Mouse (Mus musculus): Measurements from ENCODE around the gene Nt5c.
"Not testable (repeated sequence)": the region's sequence is repeated elsewhere in the genome, so short reads cannot be mapped to it uniquely, and the experiment has no call there.

Nt5c gene

DNA sequence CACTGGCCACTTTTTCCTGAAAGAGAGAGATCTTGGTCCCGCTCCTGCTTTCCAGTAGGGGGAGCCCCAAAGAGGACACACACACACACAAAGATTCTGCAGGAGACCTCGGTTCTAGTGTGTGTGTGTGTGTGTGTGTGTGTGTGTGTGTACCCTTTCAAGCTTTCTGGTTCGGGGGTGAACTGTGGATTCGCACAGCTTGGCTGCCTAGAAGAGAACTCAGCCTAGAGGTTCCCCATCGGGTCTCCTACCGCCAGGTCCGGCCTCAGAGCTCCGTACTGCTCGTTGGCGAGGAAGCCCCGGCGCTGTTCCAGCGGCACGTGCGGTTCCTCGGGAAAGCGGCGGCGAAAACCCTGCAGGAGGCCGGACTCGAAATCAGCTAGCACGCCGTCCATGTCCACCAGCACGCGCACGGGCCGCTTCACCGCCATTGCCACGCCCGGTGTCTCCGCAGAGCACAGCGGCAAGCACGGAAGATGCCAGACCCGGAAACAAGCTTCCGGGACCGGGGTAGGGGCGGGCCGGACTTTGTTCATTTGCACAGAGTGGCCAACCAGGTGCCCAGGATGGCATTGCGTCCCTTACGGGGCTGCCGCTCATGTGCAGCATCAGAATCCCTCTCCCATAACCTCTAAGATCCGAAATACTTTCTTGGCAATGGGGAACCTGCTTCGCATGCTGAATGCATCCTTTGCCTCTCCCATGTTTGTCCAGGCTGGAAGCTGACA, at the start of gene Nt5c:
Gene Nt5c (minus strand): TSS at position 507 of the 728 bp plus-strand sequence.
- peak; percentile 80 for DNase-seq

DNA sequence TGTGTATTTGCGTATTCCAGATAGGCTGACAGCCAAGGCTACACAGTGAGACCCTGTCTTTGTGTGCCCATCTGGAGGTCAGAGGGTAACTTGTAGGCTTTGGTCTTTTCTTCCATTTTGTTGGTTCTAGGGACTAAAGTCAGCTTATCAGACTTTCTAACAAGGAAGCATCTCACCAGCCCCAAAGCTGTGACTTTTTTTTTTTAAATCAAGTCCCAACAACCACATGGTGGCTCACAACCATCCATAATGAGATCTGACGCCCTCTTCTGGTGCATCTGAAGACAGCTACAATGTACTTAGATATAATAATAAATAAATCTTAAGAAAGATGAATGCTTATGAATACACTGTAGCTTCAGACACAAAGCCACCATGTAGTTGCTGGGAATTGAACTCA, 46.4 kb upstream of the Nt5c start:
- DNase-seq = no peak

DNA sequence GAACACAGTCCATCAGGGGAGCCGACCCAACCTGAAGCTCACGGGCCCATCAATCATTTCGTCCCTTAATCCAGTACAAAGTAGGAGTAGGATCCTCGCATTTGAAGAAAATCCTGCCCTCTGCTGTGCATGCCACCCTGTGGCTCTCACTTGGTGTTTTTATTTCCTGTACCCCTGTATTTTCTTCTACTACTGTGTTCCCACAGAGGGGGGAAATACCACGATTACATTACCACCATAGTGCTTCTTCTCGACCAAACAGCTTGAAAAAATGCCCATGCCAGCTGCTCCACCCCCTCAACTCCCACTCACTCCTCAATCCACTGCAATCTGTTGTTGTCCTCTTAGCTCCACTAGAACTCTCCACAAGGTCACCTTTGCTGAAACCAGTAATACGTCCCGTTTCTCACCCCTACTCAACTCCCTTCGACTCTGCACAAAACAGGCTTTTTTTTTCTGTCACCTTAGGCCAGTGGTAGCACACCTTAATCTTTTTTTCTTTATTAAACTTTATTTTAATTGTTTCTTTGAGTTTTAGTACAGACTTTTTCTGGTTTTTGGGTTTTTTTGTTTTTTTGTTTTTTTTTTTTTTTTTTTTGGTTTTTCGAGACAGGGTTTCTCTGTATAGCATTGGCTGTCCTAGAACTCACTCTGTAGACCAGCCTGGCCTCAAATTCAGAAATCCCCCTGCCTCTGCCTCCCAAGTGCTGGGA, 45.4 kb upstream of the Nt5c start:
- peak; percentile 36 for DNase-seq

DNA sequence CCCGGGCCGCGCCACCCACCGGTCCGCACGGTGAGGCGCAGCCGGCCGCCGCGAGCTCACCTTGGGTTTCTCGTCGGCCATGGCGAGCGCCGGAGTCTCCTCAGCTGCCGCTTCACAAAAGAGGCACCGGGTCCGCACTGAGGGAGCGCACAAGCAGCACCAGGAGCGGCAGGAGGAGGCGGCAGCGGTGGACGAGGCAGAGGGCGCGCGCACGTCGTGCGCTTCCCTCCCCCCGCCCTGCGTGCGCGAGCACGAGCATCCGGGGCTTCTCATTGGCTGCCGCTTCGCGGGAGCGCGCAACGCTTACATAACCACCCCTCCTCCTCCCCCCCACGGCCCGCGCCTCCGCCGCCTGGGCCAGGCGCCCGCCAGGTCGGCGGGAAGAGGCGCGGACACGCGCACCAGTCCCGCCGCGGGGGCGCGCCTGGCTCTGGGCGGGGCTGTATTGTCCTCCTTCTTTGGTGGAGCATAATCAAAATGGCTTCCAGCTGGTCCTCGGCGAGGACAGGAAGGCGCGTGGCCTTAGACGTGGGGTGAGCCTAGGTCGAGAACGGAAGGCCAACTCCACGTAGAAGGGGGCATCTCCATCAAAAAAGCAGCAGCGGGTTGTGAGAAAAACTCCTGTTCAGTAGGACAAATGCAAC, 44.5 kb upstream of the Nt5c start, which contains the start of gene Sumo2:
Gene Sumo2 (minus strand): TSS at position 239 of the 644 bp plus-strand sequence.
- DNase-seq = peak; percentile 100

DNA sequence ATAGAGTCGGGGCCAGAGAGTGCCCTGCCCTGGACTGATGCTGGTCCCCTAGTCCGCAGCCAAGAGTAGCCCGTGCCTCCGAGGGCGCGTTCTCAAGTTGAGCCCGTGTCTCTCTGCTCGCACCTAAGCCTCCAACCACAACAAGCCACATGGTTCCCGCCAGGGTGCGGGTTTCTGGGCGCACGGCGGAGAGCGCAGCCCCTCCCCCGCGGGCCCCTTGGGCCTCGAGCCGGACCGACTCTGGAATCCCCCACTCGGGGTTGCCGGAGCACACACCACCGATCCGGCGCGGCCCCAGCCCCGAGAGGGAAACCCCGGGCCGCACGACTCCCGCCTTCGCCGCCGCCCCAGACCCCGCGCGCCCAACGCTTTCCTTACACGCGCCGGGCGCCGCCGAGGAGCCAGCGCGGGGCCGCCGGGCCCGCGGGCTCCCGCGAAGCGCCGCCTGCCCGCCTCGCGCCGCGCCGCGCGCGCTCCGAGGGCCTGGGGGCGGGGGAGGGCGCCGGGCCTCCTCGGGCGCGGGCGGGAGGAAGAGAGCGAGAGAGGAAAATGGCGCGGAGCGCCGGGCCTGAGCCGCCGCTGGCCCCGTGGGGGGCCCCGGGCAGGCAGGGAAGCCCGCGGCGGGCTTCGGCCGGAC, 43.9 kb upstream of the Nt5c start:
- DNase-seq = peak; percentile 56

DNA sequence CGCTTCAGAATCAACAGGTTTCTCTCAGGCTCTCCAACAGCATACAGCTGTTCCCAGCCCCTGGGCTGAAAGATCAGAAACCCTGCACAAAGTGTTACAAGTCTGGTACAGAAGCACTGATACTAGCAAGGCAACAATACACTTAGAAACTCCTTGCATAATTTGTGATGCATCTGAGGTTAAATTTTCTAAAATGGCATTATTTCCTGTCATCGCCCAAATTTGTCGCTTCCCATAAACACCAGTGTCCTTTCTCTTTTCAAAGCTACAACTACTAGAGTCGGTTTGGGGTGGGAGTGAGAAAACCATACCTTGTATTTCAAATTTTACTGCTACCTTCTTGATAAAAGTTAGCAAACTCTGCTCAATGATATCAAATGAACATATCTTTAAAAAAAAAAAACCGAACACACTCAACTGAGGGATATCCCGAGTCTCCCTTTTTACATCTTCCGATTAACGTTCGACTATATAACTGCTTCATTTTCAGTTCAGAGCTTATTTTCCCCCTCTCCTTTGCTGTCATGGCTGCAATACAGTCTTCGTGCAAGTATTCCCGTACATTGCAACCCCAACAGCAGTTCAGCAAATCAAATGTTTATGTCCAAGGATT, 43.2 kb upstream of the Nt5c start:
- no peak for DNase-seq

DNA sequence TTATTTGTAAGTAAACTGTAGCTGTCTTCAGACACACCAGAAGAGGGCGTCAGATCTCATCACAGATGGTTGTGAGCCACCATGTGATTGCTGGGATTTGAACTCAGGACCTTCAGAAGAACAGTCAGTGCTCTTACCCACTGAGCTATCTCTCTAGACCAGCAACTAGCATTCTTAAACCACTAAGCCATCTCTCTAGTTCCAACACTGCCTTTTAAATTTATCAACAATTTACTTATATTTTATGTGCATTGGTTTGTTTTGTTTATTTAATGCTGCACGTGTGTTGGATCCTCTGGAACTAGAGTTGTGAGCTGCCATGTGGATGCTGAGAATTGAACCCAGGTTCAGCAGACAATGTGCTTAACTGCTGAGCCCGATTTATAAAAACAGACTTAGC, 34.8 kb upstream of the Nt5c start:
- DNase-seq = not testable (repeated sequence)

DNA sequence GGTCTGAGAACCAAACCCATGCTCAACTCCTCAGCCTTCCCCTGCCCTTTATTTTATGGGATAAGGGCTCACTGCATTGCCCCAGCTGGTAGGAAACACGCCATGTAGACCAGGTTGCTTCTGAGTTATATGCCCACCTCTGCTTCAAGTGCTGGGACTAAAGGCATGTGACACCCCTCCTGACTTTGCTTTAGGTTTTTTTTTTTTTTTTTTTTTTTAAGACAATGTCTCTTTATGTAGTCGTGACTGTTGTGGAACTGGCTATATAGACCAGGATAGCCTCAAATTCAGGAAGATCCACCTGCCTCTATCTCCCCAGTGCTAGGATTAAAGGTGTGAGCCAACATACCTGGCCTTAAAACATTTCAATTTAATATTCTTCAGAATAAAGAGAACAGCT, 31.0 kb upstream of the Nt5c start:
- no peak for DNase-seq

DNA sequence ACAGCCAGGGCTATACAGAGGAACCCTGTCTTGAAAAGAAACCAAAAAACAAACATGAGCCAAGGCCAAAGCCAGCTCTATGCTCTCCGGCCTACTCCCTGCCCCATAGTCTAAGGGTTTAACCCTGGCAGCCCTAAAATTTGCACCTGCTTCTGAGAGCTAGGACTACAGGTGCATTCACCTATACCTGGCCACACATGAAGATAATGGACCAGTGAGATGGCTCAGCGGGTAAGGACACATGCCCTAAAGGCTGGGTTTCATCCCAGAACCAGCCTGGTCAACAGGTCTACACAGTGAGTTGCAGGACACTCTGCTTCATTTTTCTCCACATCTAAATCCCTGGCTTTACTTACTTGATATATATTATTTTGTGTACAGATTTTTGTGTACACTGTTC, 30.6 kb upstream of the Nt5c start:
- no peak for DNase-seq

DNA sequence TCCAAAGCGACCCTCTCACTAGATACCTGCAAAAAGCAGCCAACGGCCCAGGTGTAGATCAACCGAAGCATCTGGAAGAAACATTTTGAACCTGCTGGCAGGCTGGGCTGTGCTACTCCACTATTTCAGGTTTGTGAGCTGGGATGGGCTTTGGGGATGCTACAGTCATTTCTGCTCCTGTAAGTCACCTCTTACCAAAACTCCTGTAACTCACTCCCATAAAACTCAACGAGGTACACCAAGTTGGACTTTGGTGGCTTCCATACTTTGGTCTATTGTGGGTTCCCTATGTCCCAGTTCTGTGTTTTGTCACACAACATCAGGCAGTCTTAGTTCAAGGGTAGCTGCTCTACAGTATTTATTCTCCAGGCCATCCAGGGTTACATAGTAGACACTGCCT, 29.4 kb upstream of the Nt5c start:
- DNase-seq = no peak

DNA sequence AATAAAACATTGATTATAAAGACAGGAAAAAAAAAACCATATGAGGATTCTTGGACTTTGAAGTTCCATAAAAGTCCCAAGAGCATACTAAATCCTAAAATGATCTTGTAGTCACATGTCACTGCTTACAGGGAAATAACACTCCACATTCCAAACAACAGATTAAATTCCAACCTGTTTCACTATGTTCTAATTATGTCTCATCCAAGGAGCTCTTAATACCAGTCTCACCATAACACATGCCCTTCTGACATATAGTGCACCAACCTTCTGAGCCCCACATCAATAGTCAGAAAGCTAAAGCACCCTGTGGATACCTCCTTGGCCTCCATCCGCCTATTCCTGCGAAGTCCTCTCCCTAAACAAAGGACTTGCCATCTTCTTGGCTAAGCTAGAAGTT, 28.6 kb upstream of the Nt5c start:
- DNase-seq = no peak

DNA sequence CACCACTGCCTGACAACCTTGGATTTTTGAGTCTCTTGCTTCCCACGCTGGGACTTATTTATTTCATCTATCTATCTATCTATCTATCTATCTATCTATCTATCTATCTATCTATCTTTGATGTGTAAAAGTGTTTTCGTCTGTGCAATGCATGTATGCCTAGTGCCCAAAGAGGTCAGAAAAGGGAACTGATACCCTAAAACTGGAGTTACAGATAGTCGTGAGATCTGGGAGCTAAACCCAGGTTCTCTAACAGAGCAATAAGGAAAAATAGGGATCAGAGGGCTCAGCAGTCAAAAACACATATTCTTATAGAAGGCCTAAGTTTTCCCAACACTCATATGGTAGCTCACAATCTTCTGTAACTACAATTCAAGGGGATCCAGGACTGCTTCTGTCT, 27.9 kb upstream of the Nt5c start:
- DNase-seq = no peak

DNA sequence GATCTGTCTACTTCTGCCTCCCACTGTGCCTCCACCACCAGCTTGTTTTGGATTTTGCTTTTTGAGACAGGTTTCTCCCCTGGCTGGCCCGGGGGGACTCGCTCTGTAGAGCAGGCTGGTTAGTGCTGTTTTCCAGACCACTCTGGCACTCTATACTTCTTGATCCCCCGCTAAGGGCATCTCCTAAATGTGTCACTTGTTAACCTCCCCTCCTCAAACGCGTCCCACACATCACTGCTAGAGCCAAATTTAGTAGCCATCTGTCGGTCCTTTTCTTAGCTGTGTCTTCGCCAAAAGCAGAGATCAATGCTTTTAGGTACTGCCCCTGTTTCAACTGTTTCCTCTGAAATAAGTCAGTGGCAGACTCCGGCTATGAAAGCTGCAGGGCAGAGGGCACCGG, 27.0 kb upstream of the Nt5c start:
- DNase-seq = peak; percentile 32

DNA sequence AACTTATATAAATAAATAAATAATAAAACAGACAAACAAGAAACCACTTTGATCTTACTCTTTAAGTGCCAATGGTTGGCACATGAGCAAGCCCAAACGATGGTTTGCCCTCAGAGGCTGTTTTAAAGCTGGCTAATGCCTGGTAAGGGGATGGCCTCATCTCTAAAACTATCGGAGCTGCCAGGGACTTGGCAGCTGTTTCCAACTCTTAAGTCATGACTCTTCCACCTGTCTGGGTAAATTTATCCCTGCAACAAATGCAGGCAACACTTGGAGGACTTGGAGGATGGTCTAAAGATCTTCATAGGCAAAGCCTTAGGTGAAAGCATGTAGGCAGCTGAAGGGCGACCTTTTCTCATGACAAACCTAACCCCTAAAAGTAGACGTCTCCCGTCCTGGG, 25.3 kb upstream of the Nt5c start:
- no peak for DNase-seq

DNA sequence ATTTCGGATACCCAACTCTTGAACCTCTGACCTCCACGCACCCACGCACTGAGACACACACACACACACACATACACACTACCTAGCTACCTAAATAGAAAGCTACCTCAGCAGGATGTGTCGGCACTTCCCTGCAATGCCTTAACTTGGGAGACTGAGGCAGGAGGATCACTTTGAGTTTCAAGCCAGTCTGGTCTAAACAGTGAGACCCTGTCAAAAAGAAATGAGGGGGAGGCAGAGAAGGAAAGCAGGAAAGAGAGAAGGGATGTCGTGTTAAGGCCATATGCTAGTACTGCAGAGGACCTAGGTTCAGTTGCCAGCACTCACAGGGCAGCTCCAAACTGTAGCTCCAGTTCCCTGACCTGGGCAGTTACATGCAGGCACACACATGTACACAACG, 23.4 kb upstream of the Nt5c start:
- no peak for DNase-seq

DNA sequence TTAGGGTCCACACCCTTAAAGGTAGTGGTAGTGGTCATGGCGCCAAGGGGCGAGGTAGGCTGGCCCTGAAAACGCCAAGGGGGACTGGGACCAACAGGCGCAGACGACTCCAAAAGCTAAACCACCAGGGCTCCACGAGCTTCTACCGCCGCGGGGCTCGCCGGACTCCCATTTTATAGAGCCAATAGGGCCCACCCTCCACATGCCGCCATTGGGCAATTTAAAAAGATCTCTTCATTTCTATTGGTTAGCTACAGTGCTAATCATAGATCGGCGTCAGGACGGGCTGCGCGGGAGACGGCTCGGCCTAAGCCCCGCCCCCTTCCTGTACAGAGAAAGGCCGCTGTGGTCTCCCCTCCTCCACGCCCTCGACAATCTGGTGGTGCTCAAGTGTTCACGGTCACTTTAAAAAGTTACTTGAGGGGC, 22.6 kb upstream of the Nt5c start, which contains the start of gene Jpt1:
Gene Jpt1 (minus strand): TSS at position 150 of the 426 bp plus-strand sequence.
- peak; percentile 98 for DNase-seq

DNA sequence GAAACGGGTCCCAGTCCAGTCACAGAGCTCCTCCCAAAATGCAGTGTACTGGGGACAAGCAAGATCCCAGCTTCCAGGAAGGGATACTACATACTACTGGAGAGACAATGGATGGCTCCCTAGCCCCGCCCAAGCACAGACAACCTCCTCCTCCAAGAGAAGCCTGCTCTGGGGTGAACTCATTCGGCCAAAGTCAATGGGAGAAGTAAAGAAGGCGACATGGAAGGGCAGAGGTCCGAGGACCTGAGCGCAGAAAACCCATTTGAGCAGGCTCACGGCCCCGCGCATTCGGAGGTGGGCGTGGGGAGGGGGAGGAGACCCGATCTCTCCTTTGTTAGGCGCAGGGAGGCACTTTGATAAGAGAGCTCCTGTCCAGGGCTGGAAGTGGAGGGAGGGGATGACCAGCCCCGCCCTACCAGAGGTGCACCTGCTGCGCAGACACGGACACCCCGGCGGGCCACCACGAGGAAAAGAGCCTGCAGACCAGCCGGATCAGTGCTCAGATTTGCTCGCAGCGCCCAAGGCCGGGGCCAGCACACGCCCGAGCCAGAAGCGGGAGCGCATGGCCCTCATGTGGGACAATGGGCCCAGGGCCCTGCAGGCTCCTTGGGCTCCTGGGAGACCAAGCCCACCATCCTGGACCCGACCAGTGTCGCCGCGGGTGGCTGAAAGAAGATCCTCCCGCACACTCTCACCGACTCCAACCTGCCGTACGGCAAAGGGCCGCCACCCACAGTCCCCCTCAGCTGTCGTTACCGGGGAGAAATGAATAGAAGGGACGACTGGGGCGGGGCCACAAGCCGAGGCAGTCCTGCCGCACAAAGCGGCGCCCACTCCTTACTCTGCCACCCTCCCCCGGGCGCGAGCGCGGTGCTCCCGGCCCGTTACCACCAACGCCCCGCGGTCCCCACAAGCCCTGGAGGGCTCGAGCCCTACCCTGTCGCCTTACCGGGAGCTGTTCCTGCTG, 21.9 kb upstream of the Nt5c start:
- DNase-seq = peak; percentile 46

DNA sequence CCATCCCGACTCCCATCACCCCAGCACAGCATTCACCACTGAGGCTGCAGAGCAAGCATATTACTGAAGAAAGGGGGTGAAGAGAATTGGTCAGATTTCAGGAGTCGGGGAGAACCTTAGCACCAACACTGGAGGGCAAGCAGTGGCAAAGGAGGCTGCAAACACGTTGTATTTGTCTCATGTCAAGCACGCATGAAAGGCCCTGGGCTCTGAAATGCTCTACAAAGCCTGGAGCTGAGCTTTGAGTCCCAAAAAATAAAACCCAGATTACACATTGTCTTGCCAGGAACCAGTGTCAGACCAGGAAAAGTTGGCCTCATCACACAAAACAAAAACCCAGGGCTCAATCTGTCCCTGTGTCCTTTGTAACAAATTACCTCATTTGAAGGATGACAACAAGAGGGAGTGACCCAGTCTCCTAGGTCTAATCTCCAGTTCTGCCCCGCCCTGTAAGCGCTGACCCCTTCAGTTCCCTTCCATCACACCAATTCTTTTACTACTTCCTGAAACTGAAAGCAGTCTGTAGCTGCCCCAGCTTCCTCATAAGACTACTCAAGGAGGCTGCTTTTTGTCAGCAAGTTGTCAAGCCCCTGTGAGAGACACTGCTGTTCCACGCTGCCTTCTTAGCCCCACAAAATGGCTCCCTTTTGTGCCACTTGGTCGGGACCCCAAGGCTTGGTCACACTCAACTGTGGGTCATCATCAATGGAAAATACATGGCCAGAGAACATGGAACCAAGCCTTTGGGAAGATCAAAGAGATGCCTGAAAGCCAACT, 20.9 kb upstream of the Nt5c start:
- no peak for DNase-seq

DNA sequence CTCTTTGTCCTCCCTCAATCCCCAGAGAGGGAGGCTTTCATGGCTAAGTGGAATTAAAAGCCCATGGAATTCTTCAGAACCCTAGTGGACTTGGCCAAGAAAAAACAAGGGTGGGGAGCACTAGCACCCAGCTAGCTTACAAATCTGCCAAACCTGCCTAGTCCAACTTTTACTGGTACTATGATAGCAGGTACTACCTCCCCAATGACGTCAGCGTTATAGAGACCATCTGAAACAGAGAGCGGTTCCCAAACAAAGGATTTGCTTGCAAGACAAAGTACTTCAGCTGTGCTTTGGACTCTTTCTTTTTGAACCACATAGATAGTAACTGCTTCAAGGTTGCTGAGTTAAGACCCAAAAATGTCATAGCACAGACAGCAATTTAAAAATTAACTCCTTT, 20.3 kb upstream of the Nt5c start:
- DNase-seq = no peak

DNA sequence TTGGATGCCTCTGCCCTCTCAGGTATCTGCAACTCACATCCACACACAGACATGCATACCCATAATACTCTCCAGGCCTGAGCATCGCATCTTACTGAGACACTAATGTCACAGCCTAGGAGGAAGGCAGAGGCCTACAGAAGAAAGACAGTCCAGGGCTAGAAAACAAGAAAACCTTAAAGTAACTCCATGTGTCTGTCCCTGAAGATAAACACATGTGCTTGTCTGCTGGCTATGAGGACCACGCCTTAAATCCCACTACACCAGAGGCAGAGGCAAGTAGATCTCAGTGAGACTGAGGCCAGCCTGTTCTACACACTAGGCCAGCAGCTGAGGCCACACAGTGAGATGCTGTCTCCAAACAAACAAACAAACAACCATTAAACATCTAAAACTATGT, 19.5 kb upstream of the Nt5c start:
- no peak for DNase-seq

DNA sequence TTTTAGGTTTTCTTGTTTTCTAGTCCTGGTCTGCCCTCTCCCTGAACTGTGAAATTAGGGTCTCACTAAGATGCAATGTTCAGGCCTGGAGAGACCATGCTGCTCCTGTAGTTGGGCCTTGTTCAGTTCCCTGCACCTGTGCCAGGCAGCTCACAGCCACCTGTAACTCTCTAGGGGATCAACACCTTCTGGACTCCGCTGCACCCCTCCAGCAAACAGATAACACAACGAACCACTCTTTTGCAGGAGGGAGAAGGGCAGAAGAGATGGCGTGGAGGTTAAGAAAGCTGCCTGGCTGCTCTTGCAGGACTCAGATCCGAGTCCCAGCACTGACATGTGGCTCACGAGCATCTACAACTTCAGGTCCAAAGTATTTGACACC, 18.8 kb upstream of the Nt5c start:
- DNase-seq = no peak

Measured in cerebellum, adult 8-10 months (tissue).